Mouse (Mus musculus): ENCODE data around the gene Iqce. TPM values are rescaled to one million over a fixed set of nuclear protein-coding genes. Genes with fewer than 3 reads are reported as not detected.

The Iqce gene
- total and polyA plus RNA-seq, 2 experiments: 2.3 to 5.5 TPM

- Histone ChIP-seq H3K27me3 (ENCODE audit: control insufficient read depth, insufficient read depth, low read length) (no peaks in the 10 kb centered on the region), H3K4me3 (ENCODE audit: insufficient read depth, low read depth, low read length) (no peak overlapping the region), H3K27ac (replicated peaks; ENCODE audit: insufficient read depth, low read depth, low read length) (no peak overlapping the region; the same call in 1 of the 2 replicates), H3K4me1 (ENCODE audit: control insufficient read depth, insufficient read depth, low read length) (peaks cover 10% of the 10 kb centered on the region), H3K9ac (ENCODE audit: low read depth, low read length) (no peak overlapping the region), H3K36me3 (ENCODE audit: control insufficient read depth, insufficient read depth, low read length) (no peaks in the 10 kb centered on the region), H3K79me2 (ENCODE audit: control insufficient read depth, insufficient read depth, low read length) (no peaks in the 10 kb centered on the region)
- TF ChIP-seq CTCF (IDR thresholded peaks at IDR 0.05; ENCODE audit: low read depth, low read length) (no peak), POLR2A (IDR thresholded peaks at IDR 0.05; ENCODE audit: extremely low read depth, insufficient read depth, low read length) (no peak)
- WGBS: 75% methylated on average over 15 of the region's 15 CpGs
- no peak for DNase-seq (ENCODE audit: extremely low read depth, low read depth, low spot score)
Observed at GRCm38 (mm10) chr5:140644702-140645201, 57.4 kb downstream of the Iqce start.

DNA sequence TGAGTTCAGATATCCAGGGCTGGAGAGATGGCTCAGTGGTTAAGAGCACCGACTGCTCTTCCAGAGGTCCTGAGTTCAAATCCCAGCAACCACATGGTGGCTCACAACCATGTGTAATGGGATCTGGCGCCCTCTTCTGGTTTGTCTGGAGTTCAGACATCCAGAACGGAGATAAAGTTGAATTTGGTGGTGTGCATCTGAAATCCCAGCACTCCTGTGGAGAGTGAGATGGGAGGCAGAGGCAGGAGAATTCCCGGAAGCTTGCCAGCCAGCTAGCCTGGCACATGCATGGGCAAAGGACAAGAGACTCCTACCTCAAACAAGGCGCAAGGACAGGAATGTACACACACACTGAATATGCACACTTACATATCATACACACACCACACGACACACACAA is 57.9 kb downstream of the Iqce start:
- no peak for TF ChIP-seq POLR2A (IDR thresholded peaks at IDR 0.05; ENCODE audit: extremely low read depth, insufficient read depth, low read length)
- TF ChIP-seq CTCF (IDR thresholded peaks at IDR 0.05; ENCODE audit: low read depth, low read length): 0 out of 2 replicates have a peak, but pooled peaks have one; percentile 2
- Histone ChIP-seq H3K4me1 (ENCODE audit: control insufficient read depth, insufficient read depth, low read length) (peaks cover 8% of the 10 kb centered on the region), H3K36me3 (ENCODE audit: control insufficient read depth, insufficient read depth, low read length) (no peaks in the 10 kb centered on the region), H3K9ac (ENCODE audit: low read depth, low read length) (no peak overlapping the region), H3K4me3 (ENCODE audit: insufficient read depth, low read depth, low read length) (no peak overlapping the region), H3K27ac (replicated peaks; ENCODE audit: insufficient read depth, low read depth, low read length) (no peak overlapping the region), H3K27me3 (ENCODE audit: control insufficient read depth, insufficient read depth, low read length) (no peaks in the 10 kb centered on the region), H3K79me2 (ENCODE audit: control insufficient read depth, insufficient read depth, low read length) (no peaks in the 10 kb centered on the region)
- WGBS: 88% methylated on average over 6 of the region's 6 CpGs
- DNase-seq (ENCODE audit: extremely low read depth, low read depth, low spot score): no peak

- no peak overlapping the region for H3K9ac ChIP-seq (ENCODE audit: low read depth, low read length)
- H3K4me1 ChIP-seq (ENCODE audit: control insufficient read depth, insufficient read depth, low read length): no peaks in the 10 kb centered on the region; the same call in 1 of the 2 replicates
- H3K27me3 ChIP-seq (ENCODE audit: control insufficient read depth, insufficient read depth, low read length): no peaks in the 10 kb centered on the region
- WGBS: 72% methylated on average over 3 of the region's 3 CpGs
- no peaks in the 10 kb centered on the region for H3K36me3 ChIP-seq (ENCODE audit: control insufficient read depth, insufficient read depth, low read length)
- H3K79me2 ChIP-seq (ENCODE audit: control insufficient read depth, insufficient read depth, low read length): no peaks in the 10 kb centered on the region
- H3K4me3 ChIP-seq (ENCODE audit: insufficient read depth, low read depth, low read length): no peak overlapping the region
- TF ChIP-seq CTCF (IDR thresholded peaks at IDR 0.05; ENCODE audit: low read depth, low read length) (no peak), POLR2A (IDR thresholded peaks at IDR 0.05; ENCODE audit: extremely low read depth, insufficient read depth, low read length) (no peak)
- DNase-seq (ENCODE audit: extremely low read depth, low read depth, low spot score): peak; percentile 39
- H3K27ac ChIP-seq (replicated peaks; ENCODE audit: insufficient read depth, low read depth, low read length): 0 out of 2 replicates have a peak overlapping the region, but pooled peaks have one; percentile 32
Observed at GRCm38 (mm10) chr5:140642076-140642475, 60.1 kb downstream of the Iqce start.

DNA sequence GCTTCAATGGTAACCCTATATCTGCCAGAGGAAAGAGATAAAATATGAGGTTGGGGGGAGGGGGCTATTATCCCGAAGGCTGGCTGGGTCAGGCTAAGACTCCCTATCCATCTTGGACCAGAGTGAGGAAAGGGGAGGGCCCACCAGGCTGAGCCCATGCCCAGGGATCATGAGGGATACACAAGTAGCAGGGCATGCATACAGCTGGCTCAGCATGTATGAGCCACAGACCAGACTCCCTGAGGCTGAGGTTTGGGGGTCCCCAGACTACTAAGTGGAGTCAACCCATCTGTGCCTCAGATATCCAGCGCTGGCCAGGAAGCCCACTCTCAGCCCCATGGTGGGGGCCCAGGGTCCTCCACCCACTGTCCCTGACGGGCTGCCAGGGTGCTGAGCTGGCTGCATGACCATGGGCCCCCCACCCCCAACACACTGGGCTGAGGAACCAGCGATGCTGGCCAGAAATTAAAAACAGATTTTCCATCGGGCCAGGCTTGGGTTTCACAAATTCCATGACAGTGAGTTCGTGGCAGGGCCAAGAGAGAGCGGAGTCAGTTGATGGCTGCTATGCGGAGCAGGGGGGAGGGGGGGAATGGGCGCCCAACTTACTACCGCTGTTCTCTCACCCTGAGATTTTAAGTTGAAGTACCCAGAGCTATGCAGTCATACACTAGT is 60.8 kb downstream of the Iqce start:
- Histone ChIP-seq H3K4me3 (ENCODE audit: insufficient read depth, low read depth, low read length) (no peak overlapping the region), H3K27ac (replicated peaks; ENCODE audit: insufficient read depth, low read depth, low read length) (no peak overlapping the region), H3K79me2 (ENCODE audit: control insufficient read depth, insufficient read depth, low read length) (no peaks in the 10 kb centered on the region), H3K36me3 (ENCODE audit: control insufficient read depth, insufficient read depth, low read length) (no peaks in the 10 kb centered on the region), H3K4me1 (ENCODE audit: control insufficient read depth, insufficient read depth, low read length) (no peaks in the 10 kb centered on the region; the same call in 1 of the 2 replicates), H3K27me3 (ENCODE audit: control insufficient read depth, insufficient read depth, low read length) (no peaks in the 10 kb centered on the region), H3K9ac (ENCODE audit: low read depth, low read length) (no peak overlapping the region)
- no peak for TF ChIP-seq CTCF (IDR thresholded peaks at IDR 0.05; ENCODE audit: low read depth, low read length)
- no peak for TF ChIP-seq POLR2A (IDR thresholded peaks at IDR 0.05; ENCODE audit: extremely low read depth, insufficient read depth, low read length)
- 86% methylated on average over 10 of the region's 10 CpGs for WGBS
- no peak for DNase-seq (ENCODE audit: extremely low read depth, low read depth, low spot score)

DNA sequence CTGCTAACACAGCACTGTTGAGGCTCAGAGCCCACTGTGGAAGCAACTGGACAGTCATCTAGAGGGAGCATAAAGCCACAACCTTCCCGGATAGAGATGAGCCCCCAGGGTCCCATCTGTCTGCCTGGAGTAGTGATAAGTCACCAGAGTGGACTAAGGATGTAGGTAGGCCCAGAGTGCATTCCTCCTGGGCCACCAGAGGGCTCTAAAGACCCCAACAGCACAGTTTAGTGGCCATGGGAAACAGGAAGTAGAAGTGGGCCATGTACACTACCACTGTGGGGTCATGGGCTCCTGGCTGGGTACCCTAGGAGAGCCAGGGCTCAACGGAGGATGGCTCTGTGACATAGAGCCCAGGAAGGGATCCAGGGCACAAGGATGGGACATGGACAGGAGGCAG is 61.4 kb downstream of the Iqce start:
- Histone ChIP-seq H3K9ac (ENCODE audit: low read depth, low read length) (no peak overlapping the region), H3K36me3 (ENCODE audit: control insufficient read depth, insufficient read depth, low read length) (no peaks in the 10 kb centered on the region), H3K4me3 (ENCODE audit: insufficient read depth, low read depth, low read length) (no peak overlapping the region), H3K27me3 (ENCODE audit: control insufficient read depth, insufficient read depth, low read length) (no peaks in the 10 kb centered on the region), H3K27ac (replicated peaks; ENCODE audit: insufficient read depth, low read depth, low read length) (no peak overlapping the region), H3K4me1 (ENCODE audit: control insufficient read depth, insufficient read depth, low read length) (no peaks in the 10 kb centered on the region; the same call in 1 of the 2 replicates), H3K79me2 (ENCODE audit: control insufficient read depth, insufficient read depth, low read length) (no peaks in the 10 kb centered on the region)
- 71% methylated on average over 2 of the region's 2 CpGs for WGBS
- no peak for DNase-seq (ENCODE audit: extremely low read depth, low read depth, low spot score)
- TF ChIP-seq CTCF (IDR thresholded peaks at IDR 0.05; ENCODE audit: low read depth, low read length) (no peak), POLR2A (IDR thresholded peaks at IDR 0.05; ENCODE audit: extremely low read depth, insufficient read depth, low read length) (no peak)

DNA sequence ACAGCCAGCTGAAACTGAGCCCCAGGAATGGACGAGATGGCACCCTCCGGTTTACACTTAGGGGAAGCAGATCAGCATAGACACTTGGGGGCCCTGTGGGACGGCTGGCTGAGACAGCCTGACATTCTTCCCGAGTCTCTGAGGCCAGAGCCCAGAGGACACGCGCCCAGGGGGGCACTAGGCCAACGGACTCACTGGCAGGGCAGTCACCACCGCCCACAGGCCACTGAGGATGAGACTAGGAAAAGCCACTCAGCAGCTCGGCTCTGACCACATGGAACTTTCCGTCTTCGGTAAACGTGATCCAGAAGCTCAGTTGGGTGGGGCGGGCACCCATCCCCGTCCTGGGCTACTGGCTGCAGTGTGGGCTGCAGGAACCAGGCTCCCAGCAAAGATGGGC is 62.3 kb downstream of the Iqce start:
- Histone ChIP-seq H3K36me3 (ENCODE audit: control insufficient read depth, insufficient read depth, low read length) (no peaks in the 10 kb centered on the region), H3K4me1 (ENCODE audit: control insufficient read depth, insufficient read depth, low read length) (no peaks in the 10 kb centered on the region; the same call in 1 of the 2 replicates), H3K79me2 (ENCODE audit: control insufficient read depth, insufficient read depth, low read length) (no peaks in the 10 kb centered on the region), H3K27ac (replicated peaks; ENCODE audit: insufficient read depth, low read depth, low read length) (no peak overlapping the region), H3K27me3 (ENCODE audit: control insufficient read depth, insufficient read depth, low read length) (no peaks in the 10 kb centered on the region), H3K4me3 (ENCODE audit: insufficient read depth, low read depth, low read length) (no peak overlapping the region), H3K9ac (ENCODE audit: low read depth, low read length) (no peak overlapping the region)
- WGBS: 82% methylated on average over 14 of the region's 14 CpGs
- TF ChIP-seq POLR2A (IDR thresholded peaks at IDR 0.05; ENCODE audit: extremely low read depth, insufficient read depth, low read length) (no peak), CTCF (IDR thresholded peaks at IDR 0.05; ENCODE audit: low read depth, low read length) (no peak)
- DNase-seq (ENCODE audit: extremely low read depth, low read depth, low spot score): no peak
